Mouse (Mus musculus) urinary bladder, postnatal 10 days (tissue): ENCODE results near the gene Uimc1.

Experiments used
- DNase-seq: peaks from one replicate; pipeline ENCODE4 v3.0.0; 2022; ENCODE audit warnings: low spot score

The Uimc1 gene

DNA sequence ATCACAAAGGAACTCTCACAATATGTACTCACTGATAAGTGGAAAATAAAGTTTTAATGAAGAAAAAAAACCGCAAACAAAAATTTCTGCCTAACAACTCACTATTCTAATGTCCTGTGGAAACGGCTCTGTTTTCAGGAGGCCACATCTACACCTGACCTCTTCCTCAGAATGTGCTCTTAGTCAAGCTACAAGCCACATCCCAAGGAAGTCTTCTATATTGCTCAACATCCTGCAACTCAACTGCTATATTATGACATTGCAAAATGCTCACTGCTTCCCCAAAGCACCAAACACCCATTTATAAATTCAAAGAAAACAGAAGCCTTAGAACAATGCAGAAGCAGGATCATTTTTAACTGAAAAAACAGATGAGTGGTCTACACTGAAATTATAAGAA lies 60.1 kb downstream of the Uimc1 start:
- no peak for DNase-seq

DNA sequence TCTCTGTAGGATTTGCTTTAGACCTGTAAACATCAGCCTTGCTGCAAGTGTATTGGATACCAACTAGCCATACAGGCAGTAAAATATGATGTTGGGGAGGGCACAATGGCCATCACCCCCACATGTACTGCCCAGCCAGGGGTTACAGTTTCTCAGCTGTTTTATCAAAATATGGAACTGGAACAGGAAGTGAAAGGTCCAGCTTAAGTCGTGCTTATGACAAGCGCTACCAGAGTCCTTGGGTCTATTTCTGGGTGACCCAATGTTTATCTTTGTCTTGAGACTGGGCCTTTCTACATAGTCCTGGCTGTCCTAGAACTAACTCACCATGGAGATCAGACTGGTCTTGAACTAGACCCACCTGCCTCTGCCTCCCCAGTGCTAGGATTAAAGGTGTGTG lies 75.9 kb downstream of the Uimc1 start:
- DNase-seq: no peak

DNA sequence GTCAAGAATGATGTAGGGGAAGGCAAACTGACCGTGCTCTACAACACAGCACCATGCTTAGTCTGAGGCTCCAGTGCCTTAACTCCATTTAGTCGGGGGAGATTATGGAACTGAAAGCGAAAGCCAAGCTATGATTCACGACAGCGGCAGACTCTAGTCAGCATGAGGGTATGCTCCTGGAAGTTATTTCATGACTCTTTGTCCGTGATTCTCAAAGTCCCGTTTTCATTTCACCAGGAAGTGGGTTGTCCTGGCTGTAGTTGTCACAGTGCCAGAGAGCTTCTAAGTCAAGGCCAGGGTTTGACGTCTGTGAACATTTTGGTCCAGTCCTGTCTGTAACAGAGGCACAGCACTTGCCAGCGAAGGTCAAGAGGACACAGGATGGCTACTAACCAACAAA lies 77.4 kb downstream of the Uimc1 start:
- no peak for DNase-seq

DNA sequence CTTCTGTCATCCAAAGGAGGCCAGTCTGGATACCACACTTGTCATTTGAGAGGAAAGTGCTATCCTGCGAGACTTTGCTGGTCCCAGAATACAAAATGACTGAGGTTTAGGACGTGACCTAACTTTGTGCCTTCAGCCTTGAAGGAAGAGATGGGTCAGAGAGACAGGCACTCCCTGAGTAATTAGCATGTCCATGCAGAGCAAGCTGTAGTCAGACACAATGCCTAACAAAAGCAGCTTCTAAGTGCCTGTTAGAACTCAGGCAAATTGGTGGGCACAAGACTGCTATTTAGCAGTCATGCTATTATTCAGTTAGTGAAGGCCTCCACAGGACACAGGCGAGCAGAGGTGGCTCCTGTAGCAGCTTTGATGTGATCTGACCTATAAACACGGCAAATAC lies 77.8 kb downstream of the Uimc1 start:
- no peak for DNase-seq

DNA sequence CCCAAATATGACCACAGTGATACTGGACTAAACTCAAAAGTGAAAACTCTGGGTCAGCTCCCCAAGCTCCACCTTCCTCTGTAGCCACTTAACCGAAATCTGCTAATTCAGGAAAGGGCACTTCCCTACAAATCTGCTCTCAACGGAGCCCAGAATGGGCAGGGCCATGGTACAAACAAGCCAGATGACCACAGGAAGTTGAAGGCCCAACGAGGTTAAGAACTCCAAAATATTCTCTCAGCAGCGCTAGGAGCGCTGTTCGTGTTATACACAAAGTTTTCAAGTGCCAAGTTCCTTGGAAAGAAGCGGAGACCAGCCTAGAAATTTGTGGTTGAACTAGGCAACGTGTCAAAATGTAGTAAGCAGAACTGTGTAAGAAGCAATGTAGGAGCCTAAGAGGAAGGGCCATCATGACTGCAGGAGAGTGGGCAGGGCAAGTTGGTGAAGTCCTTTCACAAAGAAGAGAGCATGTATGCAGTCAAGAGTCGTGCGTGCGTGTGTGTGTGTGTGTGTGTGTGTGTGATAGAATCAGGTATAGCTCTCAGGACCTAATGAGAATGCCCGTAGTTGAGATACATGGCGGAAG lies 78.8 kb downstream of the Uimc1 start, which contains the start of gene Hk3:
TSS of gene Hk3 (minus strand) at position 192 of the 586 bp plus-strand sequence.
- DNase-seq: no peak

DNA sequence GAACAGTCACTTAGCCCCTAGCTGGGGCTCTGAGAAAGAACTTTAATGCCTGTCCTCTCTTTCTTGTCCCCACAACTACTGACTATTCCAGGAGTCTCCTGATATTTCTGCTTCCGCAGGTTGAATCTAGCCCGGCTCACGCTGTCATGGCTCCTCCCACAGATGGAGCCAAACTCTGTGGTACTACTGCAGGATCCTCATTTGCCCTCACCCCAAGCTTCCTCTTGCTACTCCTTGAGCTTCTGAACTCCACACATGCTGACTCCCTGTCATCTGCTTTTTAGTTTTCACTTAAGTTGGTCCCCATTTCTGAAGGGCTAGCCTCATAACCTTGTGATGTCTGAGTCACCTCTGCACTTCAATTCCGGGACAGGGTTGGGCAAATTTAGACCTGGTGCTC lies 80.0 kb downstream of the Uimc1 start:
- no peak for DNase-seq

DNA sequence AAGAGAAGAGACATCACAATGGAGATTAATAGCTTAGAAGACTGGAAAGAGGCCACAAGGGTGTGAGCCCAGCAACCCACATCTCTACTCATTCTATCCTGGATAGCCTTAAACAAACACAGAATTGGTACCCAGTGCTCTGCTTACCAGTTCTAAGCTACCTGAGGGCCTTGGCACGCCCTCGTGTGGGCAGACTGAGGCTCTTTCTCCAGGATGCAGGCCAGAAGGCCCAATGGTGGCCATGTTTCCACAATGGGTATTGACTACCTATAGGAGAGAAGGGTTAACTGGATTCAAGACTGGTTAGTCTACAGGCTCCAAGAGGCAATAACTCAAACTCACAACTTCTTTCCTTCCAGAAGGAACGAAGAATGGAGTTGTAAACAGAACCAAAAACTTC lies 80.9 kb downstream of the Uimc1 start:
- no peak for DNase-seq

DNA sequence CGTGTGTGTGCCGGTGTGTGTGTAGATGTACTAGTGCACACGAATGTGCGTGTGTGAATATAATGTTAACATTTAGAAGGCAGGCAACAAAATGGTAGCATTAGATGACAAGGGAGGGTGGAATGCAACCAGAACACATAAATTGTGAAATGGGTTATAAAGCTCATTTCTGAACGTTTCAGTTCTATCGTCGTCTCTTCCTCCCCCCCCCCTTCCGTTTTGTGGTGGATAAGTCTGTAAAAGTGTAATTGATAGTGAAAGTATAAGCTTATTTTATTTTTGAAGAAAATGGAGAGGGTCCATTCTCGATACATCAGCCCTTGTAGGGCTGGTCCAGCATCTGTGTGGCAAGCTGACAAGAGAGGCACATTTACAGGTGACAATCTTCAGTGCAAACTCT lies 81.4 kb downstream of the Uimc1 start:
- DNase-seq: no peak

DNA sequence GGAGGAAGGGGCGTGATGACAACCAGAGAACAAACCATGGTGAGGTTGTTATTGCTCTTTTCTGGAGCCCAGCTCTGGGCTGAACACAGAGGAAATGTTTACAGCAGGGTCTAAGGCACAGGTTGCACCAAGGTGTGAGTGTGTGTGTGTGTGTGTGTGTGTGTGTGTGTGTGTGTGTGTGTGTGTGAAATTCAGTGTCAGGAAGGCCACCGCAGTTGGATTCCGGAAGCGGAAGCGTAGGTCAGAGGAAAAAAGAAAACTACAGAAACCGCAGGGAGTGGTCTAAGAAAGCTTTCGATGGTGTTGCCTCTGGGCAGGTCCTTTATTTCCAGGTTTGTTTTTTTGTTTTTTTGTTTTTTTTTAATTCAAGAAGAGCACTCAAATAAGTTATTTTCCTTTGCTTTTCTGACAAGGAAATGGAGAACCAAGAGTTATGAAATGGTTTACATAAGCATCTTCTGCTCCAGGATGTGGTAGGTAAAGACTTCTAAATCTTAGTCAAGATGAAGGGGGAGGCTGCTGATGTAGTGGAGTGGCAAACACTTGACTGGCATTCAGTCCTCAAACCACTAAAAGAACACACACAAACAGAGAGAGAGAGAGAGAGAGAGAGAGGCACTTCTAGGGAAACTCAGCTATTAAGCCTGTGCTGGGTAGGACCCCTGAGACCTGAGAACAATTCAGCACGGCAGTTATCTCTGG lies 82.1 kb downstream of the Uimc1 start:
- no peak for DNase-seq

DNA sequence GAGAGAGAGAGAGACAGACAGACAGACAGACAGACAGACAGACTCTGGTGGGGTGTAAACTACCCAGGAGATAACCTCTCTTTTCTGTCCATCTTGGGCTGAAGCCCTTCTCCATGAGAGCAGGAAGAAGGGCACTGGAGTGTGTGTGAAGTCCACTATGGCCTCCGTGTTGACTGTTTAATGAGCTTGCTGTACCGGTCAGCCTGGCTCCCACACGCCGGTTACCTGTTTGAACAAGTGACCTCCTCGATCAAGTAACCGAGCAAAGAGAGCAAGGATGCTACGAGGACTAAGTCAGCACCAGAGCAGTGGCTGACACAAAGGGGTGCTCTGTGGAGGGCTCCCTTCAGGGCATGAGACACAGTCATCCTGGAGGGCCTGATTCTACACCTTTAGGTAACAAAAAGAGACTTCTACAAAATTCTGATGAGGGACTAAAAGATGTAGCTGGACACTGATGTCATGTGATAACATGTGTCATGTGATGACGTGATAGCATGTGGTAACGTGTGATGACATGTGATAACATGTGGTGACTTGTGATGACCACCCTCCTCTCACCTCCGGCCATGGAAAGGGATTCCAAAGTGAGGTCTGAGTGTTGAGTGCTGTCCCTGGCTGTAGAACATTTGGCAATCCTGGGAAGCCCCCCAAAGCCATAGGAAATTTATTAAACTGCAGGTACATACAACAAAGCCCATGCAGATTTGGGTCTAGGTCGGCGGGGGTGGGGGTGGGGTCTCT lies 82.8 kb downstream of the Uimc1 start:
- DNase-seq: no peak

DNA sequence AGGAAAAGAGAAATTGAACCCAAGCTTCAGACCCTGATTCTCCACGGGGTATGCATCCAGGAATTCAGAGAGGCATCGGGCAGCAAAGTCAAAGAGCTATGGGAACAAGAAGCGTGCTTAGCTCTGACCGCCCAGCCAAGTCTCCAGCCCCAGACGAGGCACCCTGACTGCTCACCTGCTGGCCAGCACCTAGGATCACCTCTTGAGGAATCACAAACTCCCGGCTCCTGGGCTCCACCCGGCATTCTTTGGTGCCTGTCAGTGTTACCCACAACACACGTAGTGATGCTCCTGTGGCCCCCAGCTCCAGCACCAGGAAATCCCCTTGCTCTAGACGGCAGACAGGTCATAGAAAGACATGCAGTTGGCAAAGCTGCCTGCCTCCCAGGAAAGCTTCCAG lies 85.6 kb downstream of the Uimc1 start:
- DNase-seq: no peak

DNA sequence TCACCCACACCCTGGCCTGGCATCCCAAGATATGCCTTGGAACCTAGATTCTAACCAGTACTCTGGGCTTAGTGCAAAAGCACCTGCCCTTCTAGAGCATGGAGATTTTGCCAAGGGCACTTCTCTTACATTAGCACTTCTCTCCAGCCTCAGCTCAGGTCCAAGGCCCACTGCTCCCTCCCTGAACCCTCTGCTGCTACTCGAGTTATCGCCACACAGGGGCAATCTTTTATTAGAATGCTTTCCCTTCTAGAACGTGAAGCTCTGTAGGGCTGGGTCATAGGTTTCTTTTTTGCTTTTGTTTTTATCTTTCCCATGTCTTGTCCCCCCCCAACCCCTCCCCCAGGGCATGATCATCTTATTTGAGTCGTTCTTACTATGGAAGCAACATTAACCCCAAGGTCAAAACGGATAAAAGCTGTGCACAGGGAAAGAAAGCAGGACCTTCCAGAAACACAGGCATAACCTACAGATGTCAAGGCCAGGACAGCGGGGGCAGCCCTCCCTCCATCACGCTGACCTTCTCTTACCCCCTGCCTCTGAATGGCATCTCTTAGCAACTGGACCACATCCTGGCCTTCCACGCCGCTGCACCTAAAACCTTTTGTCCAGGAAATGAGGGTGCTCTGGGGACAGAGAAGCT lies 86.3 kb downstream of the Uimc1 start:
- no peak for DNase-seq

DNA sequence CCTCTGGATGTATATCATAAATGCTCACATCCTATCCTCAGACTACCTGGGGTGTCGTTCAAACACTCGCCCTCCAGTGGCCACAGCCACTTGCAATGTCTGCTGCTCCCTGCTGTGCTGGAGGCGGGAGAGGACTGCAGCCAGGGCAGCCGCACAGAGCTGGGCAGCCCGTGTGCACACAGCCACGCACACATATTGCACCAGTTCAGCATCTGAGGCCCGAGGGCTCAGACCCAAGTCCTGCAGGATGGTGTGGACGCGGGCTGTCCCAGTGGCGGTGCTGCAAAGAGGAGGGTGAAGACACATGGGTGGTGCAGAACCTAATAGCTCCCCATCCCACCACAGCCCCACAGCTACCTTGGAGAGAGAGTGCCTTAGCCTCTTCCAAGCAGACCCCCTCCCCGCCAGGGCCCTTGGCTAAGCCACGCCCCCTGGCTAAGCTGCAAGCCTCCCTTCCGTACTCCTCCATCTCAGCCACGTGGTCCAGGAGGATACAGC lies 88.1 kb downstream of the Uimc1 start:
- DNase-seq: no peak

DNA sequence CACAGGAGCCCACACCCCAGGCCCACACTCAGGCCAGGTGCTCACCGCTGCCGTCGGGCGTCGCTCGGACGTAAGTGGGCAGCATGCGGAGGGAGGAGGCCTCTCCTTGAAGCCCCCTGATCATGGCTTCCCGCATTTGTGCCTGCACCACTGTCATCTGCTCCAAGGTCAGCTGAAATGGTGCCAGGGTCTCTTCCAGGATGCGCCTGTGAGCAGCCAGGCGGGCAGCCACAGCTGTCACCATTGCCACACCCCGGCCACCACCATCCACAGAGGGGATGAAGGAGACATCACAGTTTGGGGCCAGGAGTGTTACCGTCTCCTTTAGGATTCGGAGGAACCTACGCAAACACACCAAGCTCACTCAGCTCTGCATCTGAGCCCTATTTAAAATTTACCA lies 89.0 kb downstream of the Uimc1 start:
- DNase-seq: no peak

DNA sequence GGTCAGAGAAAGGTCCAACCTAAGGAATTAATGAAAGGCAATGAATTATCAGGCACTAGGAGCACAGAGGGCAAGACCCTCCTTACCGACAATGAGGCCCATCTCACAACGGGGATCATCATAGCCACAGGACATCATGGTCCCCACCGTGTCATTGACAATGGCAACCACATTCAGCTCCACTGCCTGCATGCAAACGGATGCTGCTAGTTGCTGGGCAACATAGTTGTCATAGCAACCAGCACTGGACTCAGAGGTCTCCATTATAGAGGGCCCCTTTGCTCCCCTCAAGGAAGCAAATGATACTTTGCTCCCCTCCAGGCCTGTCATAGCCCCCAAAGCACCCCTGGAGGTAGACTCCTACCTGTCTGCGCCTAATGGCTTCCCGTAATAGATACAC lies 91.5 kb downstream of the Uimc1 start:
- DNase-seq: no peak

DNA sequence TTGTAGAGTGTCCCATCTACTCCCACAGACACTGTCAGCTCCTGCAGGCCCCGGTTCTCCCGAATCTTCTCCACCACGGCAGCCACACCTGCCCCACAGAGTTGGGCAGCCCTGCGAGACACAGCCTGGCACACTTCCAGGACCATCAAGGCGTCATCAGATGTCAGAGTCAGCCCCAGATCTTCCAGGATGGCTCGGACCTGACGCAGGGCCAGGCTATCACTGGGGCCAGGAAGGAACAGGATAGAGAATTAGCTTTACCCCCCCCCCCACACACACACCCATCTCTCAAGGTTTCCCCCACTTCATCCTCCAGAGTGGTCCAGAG lies 93.7 kb downstream of the Uimc1 start:
- DNase-seq: no peak

DNA sequence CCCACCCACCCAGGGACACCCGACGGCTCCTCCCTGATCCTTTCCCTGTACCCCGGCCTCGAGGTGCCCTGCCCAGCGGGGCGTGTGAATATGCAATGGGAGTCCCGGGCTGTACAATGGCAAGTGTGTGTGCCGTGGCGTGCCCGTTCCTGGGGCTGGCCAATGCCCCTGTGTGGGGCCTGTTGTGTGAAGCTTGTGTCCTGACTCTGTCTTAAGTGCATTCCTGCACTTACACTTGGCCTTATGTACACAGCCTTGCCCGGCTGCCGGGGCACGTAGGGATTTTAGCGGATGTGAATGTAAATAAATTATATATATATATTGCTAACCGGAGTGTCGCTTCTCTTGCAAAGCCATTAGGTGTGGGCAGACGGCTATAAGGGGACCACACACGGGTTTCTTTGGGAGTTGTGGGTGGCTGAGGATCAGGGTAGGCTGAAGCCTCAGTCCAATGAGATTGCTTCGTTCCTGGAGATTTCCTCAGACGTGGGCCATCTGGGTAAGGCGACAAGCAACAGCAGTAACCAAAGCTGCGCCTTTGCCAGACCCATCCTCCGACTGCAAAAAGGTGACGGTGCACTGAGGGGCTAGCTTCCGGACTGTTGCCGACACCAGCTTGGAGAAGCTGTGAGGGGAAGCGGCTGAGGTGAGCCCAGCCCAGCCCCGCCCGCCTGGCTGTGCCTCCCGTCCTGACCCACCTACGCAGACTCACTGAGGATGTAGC lies 94.2 kb downstream of the Uimc1 start:
- DNase-seq: no peak

DNA sequence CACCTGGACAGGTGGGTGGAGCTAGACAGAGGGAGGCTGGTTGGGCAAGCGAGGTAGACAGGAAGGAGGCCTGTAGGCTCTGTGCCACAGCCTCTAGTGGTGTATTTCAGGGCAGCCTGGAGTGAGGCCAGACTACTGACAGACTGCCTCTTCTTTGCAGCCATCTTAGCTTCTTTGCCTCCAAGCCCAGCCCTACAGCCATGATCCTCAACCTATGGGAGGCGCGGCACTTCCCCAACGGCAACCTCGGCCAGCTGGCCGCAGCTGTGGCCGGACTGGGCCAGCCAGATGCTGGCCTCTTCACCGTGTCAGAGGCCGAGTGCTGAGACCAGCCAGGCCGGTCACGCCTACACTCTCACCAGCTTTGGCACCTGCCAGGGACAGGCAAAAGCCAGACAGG lies 95.5 kb downstream of the Uimc1 start:
- DNase-seq: no peak

DNA sequence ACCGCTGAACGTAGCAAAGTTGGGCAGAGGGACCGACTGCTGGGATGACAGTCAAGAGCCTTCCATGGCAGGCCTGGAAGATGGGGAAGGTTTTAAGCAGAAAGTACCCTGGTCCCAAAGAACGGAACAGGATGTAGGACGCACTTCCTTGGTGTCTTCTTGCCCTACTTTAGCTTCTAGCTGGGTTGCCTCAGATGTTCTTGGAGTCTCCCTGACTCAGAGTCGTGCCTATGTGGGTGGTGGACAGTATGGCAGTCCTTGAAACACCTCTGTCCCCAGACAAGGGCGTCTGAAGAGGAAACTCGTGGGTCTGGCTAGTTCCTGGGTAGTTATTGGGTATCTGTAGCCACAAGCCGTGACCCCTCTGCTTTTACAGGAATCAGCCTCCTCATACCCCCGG lies 98.0 kb downstream of the Uimc1 start:
- no peak for DNase-seq

DNA sequence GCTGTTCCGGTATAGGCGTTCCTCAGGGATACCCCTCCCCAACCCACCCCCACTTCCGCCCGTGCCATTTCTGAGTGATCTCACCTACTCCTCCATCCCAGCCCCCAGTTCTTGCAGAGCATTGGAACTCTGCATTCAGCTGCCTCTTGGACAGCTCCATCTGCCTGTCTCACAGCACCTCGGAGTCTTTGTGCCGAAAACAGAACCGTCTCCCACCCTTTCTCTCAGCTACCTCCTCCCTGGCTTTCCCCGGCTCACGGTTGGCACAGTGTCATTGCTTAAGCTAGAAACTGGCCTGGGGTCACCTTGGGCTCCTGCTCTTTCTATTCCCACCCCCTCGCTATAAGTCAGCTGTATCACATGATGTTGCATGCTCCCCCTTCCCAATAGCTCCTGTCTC lies 99.7 kb downstream of the Uimc1 start:
- DNase-seq: no peak

DNA sequence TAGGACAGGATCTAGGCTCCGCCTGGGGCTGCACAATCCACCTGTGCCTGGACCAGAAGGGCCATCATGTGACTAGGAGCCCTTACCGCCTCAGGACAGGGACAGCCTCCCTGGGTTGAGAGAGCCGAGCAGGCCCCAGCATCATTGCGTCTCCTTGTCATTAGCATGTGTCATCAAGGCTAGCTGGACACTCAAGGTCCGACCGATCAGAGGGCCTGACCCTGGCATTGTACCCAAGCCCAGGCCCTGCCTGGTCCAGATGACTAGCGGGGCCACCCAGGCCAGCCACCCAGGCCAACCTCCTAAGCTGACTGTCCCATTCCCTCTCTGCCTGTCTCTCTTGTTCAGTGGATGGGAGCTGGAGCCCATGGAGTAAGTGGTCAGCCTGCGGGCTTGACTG lies 102.5 kb downstream of the Uimc1 start:
- DNase-seq: no peak

DNA sequence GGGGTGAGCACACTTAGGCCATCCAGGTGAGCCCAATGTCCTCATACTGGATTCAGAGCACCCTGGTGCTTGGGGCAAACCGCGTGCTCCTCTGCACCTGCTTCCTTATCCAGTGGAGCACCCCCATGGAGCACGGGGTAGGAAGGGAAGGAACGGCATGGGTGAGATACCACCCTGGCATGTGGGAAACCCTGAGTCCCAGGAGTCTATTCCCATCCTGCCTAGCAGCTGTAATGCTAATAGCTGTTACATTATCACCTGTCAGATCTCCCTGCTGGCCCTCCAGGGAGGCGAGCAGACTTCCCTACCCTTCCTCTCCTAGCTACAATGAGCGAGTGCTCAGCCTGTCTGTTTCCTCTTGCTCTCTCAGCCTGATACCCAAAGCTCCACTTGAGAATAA lies 104.9 kb downstream of the Uimc1 start:
- no peak for DNase-seq
